Mouse (Mus musculus) megakaryocyte, embryonic 14.5 days (primary cell): ENCODE data around the gene Tmem210.

Experiments
- FLI1 ChIP-seq: IDR thresholded peaks from 2 replicates; pipeline ENCODE4 v1.6.1; 2012; ENCODE audit warnings: low read length, inconsistent platforms, mixed read lengths
- GATA1 ChIP-seq: IDR thresholded peaks from 3 replicates; pipeline ENCODE4 v1.6.1; 2012; ENCODE audit warnings: mixed read lengths, low read length, inconsistent platforms, borderline replicate concordance

DNA sequence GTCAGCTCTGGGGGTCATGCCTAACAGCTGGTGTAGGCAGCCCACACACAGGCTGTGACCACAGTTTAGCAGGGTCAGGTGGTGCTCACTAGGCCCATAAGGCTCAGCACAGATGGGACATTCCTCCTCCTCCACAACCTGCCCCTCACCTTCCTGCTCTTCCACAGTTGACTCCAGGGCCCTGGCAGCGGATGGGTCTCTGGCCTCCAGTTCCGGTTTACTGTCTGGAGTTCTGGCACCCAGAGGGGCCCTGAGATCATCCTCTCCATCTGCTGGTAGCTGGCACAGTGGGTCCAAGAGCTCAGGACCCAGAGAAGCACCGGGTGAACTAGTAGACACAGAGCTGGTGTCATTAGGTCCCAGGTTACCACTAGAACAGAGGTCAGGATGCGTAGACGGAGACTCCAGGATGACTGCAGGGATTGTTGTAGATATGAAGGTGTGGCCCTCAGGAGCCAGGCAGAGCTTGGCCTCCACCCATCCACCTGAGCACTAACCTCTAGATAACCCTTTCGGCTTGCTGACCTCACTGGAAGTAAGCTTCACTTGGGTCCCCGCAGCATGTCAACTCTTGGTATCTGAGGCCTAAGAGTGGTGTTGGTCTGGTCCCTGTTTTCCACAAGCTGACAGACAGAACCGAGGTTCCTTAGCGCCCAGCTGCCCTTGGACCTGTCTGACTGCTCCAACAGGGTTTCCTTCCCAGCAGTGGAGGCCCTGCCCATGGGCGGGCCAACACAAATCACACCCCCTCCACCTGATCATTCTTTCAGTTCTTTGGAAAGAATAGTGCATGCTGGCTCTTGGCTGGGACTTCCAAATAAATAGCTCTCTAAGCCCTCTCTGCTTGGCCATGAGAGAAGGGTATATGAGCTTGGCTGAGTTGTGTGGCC is 41.5 kb upstream of the Tmem210 start, which contains the start of gene AL732309.1:
- no peak for TF ChIP-seq GATA1
- no peak for TF ChIP-seq FLI1
